Mouse (Mus musculus) G1E (cell line): Measurements from ENCODE around the gene Aldh3b3.

ENCODE experiments used
- CTCF ChIP-seq: IDR thresholded peaks from 2 replicates; pipeline ENCODE4 v1.5.1; 2012; ENCODE audit warnings: low read depth, low read length, inconsistent platforms, mixed read lengths
- GATA1 ChIP-seq: IDR thresholded peaks from 2 replicates; pipeline ENCODE4 v1.6.1; 2012; ENCODE audit warnings: borderline replicate concordance, low read length, inconsistent platforms, mixed read lengths
- GATA2 ChIP-seq: IDR thresholded peaks from 2 replicates; pipeline ENCODE4 v1.6.1; 2012; ENCODE audit warnings: low read depth, low read length, inconsistent platforms, borderline replicate concordance
- TAL1 ChIP-seq: conservative IDR thresholded peaks from 2 replicates; pipeline ENCODE4 v1.6.1; 2012; ENCODE audit warnings: low read depth, low read length, inconsistent platforms, mixed read lengths

DNA sequence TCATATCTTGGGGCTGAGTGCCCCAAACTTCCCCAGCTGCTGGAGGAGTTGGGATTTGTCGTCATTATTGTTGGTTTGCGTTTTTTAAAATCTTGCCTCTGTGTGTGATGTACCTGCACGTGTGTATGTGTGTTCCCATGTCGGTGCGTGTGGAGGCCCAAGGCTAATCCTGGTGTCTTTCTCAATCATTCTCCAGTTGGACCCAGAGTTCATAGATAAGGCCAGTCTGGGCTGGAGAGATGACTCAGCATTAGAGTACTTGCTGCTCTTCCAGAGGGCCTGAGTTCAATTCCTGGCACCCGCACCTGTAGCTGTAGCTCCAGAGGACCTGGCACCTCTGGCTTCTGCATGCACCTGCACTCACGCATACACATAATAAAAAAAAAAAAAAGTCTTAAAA lies 33.6 kb upstream of the Aldh3b3 start:
- TF ChIP-seq CTCF (no peak), TAL1 (no peak), GATA1 (no peak), GATA2 (no peak)
